Mouse (Mus musculus) embryonic fibroblast, embryonic 13.5 days (primary cell): ENCODE results near the gene Usp24. TPM values are rescaled to one million over a fixed set of nuclear protein-coding genes. Genes with fewer than 3 reads are reported as not detected.

Source experiments
- H3K27ac ChIP-seq: 2 replicates; pipeline ENCODE4 v1.5.1; 2012; ENCODE audit warnings: low read length, control low read depth, inconsistent platforms; ENCODE audit not compliant: insufficient read depth
- H3K4me1 ChIP-seq: 2 replicates; pipeline ENCODE4 v1.6.1; 2011; ENCODE audit warnings: low read length; ENCODE audit not compliant: control insufficient read depth, insufficient read depth
- H3K4me3 ChIP-seq: 2 replicates; pipeline ENCODE4 v1.5.1; 2011; ENCODE audit warnings: mild to moderate bottlenecking, control low read depth, low read length; ENCODE audit not compliant: insufficient read depth
- CTCF ChIP-seq: IDR thresholded peaks from 2 replicates; pipeline ENCODE4 v1.5.1; 2011; ENCODE audit warnings: mild to moderate bottlenecking, control low read depth, low read length, moderate library complexity, borderline replicate concordance; ENCODE audit not compliant: insufficient read depth
- POLR2A ChIP-seq: IDR thresholded peaks from 2 replicates; pipeline ENCODE4 v1.6.1; 2011; ENCODE audit warnings: low read depth, mild to moderate bottlenecking, control low read depth, low read length, moderate library complexity
- polyA plus RNA-seq: library from polyadenylated mRNA; stranded (reverse); fragments of >200 nt; gene quantifications from 2 replicates; pipeline ENCODE4 v1.2.4, GENCODE M21; 2011; ENCODE audit warnings: low read depth; ENCODE audit not compliant: missing spikeins, insufficient read length

The Usp24 gene
- polyA plus RNA-seq, 1 experiment = 31.1 TPM

DNA sequence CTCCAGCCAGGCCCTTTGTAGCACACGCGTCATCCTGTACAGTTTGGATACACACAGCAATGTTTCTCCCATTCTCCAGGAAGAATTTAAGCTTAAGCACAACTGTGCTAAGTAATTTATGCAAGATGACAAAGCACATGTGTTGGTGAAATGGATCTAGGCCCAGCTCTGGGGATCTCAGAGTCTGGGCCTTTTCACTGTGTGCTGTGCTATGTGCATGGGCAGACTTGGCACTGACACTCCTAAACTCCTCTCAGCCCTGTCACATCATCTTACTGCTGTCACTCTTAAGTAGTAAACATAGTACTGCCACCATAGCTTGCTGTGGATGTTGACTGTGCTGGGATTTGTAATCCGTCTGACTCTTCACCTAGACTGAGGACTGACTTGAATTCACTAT lies 106.6 kb downstream of the Usp24 start:
- no peak overlapping the region for H3K27ac ChIP-seq
- no peak overlapping the region for H3K4me3 ChIP-seq

DNA sequence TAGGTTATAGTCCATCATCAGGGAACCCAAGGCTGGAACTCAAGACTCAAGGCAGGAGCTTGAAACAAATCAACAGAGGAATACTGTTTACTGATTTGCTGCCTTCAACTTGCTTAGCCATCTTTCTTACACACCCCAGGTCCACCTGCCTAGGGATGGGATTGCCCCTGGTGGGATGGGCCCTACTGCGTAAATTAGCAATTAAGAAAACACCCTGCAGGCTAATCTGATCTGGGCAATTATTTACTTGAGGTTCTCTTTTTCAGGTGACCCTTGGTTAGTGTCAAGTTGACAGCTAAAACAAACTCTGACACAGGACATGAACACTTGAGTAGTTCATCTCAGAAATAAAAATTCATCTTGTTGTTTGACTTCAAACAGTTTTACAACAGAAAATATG lies 108.5 kb downstream of the Usp24 start:
- no peak overlapping the region for H3K27ac ChIP-seq
- H3K4me3 ChIP-seq = no peak overlapping the region
- no peaks in the 10 kb centered on the region for H3K4me1 ChIP-seq
- TF ChIP-seq POLR2A (no peak), CTCF (no peak)

More for the DNA sequence above, 106.6 kb downstream of the Usp24 start:
- H3K4me1 ChIP-seq = no peaks in the 10 kb centered on the region
- TF ChIP-seq POLR2A (no peak), CTCF (no peak)

DNA sequence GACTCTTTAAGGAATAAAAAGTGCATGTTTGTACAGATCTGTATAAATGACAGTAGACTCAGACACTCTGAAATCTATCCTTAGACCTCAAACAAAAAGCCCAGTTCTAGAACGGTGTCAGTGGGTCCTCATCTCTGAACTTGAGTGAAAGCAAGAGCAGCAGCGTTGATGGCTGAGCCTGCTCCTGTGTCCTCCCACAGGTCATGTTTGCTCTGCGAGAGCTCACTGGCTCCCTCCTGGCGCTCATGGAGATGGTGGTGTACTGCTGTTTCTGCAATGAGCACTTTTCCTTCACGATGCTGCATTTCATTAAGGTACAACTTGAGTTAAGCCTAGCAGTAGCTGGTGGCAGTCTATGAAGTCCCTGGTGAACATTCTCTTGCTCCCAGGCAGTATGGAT lies 110.3 kb downstream of the Usp24 start:
- Histone ChIP-seq H3K4me1 (no peaks in the 10 kb centered on the region), H3K4me3 (no peak overlapping the region), H3K27ac (no peak overlapping the region)
- TF ChIP-seq CTCF (peak; percentile 16; the same call in 1 of the 2 replicates), POLR2A (no peak)

DNA sequence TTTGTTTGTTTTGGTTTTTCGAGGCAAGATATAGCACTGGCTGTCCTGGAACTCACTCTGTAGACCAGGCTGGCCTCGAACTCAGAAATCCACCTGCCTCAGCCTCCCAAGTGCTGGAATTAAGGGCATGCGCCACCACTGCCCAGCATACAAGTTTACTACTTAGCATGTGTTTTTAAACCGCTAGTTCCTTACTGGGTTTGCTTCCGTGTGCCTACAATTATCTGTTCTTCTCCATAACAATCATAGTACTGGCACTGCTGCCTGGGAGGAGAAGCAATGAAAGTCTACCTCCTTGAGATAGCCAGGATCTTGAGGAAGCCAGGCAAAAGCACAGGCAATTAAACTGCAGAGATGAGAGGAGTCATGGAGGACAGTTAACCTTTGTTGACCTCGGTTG lies 112.6 kb downstream of the Usp24 start:
- Histone ChIP-seq H3K4me1 (no peaks in the 10 kb centered on the region), H3K4me3 (no peak overlapping the region), H3K27ac (no peak overlapping the region)
- TF ChIP-seq CTCF = no peak
- TF ChIP-seq POLR2A = no peak

DNA sequence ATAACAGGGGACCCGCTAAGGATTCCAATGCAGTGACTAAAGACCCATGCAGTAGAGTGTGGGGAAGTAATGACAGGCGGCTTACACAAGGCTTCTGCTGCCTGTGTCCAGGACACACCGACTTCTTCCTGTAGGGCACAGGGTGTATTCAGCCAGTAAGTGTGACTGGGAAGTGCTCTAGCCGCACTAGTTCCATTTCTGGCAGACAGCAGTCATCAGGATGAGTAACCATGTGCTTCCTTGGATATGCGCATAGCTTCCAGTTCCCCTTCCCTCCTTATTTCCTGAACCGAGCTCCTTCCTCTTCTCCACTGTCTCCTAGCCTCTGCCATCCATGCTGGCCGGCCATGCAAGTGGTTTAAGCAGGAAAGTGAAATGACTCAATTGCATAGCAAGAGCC lies 113.1 kb downstream of the Usp24 start:
- no peaks in the 10 kb centered on the region for H3K4me1 ChIP-seq
- no peak overlapping the region for H3K27ac ChIP-seq
- no peak for TF ChIP-seq POLR2A
- TF ChIP-seq CTCF = no peak
- H3K4me3 ChIP-seq = no peak overlapping the region

DNA sequence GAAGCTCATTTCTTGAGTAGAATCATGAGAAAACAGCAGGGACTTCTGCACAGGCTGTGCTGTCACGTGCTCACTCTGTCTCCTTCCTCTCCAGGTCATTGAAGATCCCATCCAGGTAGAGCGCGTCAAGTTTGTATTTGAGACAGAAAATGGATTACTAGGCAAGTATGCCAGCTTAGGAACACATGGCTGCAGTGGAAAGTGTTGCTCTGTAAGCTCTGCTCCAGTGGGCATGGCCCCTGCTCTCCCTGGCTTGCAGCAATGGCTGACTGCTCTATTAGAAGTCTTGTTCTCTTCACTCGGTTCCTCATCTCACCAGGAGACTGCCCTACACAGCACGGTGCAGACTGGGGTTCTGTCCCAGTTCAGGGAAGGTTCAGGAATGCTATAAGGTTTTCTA lies 114.4 kb downstream of the Usp24 start:
- TF ChIP-seq POLR2A = no peak
- TF ChIP-seq CTCF = no peak
- H3K27ac ChIP-seq = no peak overlapping the region
- no peaks in the 10 kb centered on the region for H3K4me1 ChIP-seq
- no peak overlapping the region for H3K4me3 ChIP-seq

DNA sequence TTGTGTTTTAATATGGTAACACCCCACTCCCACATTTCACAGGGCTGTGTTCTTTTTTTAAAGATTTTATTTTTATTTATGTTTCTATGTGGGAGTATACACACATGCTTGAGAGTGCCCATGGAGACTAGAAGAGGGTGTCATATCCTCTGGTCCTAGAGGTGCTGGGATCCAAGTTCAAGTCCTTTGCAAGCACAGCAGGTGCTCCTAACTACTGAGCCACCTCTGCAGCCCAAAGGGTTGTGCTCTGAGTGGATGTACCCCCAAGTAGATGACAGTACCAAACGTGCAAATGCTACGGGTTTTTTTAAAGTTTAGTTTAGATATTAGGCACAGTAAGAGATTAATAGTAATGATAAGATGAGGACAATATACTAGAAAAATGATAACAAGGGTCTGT lies 119.4 kb downstream of the Usp24 start:
- no peaks in the 10 kb centered on the region for H3K4me1 ChIP-seq
- no peak overlapping the region for H3K27ac ChIP-seq
- no peak for TF ChIP-seq CTCF
- TF ChIP-seq POLR2A = no peak
- no peak overlapping the region for H3K4me3 ChIP-seq

DNA sequence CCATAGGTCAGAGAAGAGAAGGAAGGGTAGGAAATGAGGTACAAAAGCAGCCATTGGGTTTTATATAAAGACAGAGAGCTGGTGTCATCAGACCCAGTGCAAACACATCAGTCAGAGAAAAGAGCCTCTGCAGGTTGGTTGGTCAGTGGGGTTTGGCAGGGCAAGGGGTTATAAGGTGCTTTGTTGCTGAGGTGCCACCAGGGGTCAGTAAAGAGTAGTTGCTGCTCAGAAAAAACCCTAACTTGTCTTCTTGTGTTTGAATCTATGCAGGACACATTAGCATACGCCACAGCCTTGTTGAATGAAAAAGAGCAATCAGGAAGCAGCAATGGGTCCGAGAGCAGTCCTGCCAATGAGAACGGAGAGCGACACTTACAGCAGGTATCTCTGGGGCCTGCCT lies 120.5 kb downstream of the Usp24 start:
- Histone ChIP-seq H3K4me1 (no peaks in the 10 kb centered on the region), H3K4me3 (no peak overlapping the region), H3K27ac (no peak overlapping the region)
- TF ChIP-seq POLR2A = no peak
- 0 out of 2 replicates have a peak, but pooled peaks have one; percentile 24 for TF ChIP-seq CTCF

DNA sequence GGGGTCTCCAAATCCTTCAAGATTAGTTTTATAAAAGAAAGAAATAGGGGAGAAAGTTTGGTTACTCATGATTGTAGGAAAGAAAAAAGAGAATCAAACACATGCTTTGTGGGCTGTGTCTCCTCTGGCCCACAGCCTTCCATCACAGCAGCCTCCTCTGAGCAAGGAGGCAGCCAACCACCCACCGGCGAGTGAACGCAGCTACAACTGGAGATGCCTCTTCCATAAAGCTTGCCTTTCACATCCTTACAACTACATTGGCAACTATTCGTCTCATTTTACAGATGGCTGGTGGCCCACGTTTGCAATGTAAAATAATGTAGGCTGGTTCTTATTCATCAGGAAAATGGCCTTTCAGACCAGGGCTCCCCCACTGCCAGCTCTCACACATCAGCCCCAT lies 121.2 kb downstream of the Usp24 start:
- no peak overlapping the region for H3K4me3 ChIP-seq
- H3K4me1 ChIP-seq = no peaks in the 10 kb centered on the region
- no peak overlapping the region for H3K27ac ChIP-seq
- TF ChIP-seq CTCF (no peak), POLR2A (no peak)

DNA sequence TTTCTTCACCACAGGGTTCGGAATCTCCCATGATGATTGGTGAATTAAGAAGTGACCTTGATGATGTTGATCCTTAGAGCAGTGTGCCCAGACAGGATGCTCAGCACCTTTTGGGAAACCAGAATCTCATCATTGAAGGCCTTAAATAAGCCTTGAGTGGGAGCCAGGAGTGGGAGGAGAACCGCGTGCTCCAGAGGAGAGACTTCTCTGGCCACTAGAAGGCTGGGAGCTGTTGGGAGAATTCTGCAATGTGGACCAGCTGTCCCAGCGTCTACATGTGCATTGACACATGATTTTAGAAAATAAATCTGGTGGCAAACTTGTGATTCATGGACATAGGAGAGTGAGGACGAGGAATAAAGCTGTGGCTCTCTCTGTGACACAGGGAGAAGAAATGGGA lies 122.8 kb downstream of the Usp24 start:
- H3K4me1 ChIP-seq = no peaks in the 10 kb centered on the region

DNA sequence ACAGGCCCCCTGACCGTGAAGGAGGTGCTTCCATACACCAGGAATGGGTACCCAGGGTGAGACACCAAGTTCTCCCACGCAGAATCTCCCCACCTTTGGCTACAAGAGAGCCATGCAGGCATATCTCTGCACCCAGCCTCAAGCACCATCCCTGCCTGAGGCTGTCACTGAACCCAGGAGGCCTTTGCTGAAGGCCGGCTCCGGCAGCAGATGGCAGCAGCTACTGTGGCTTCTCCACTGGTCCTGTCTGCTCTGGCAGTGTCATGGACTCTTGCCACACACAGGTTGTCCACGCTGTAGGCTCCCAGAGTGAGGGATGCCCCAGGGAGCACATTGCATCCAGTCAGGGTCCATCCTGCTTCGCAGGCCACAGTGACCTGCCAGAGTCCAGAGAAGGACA lies 127.2 kb downstream of the Usp24 start:
- Histone ChIP-seq H3K4me3 (no peak overlapping the region), H3K27ac (no peak overlapping the region), H3K4me1 (no peaks in the 10 kb centered on the region)
- no peak for TF ChIP-seq POLR2A
- TF ChIP-seq CTCF = no peak

More for the DNA sequence above, 122.8 kb downstream of the Usp24 start:
- Histone ChIP-seq H3K4me3 (no peak overlapping the region), H3K27ac (no peak overlapping the region)
- no peak for TF ChIP-seq POLR2A
- no peak for TF ChIP-seq CTCF
